Mouse (Mus musculus) spleen, adult 2 months (tissue): Measurements from ENCODE around the gene Gm9970. TPM values are rescaled to one million over a fixed set of nuclear protein-coding genes. Genes with fewer than 3 reads are reported as not detected.

Experiments used
- DNase-seq, 2 experiments: peaks; one replicate each; pipeline versions ENCODE4 v3.0.0 to v3.0.0-alpha.2; 2012 to 2021; ENCODE audit warnings: low spot score in 2 of 2, low read depth in 1 of 2
- H3K27ac ChIP-seq: fragments of 200-500 bp; 2 replicates; pipeline ENCODE4 v1.5.1; 2012; ENCODE audit warnings: low read length, inconsistent platforms; ENCODE audit not compliant: insufficient read depth
- H3K27me3 ChIP-seq: fragments of 200-500 bp; 2 replicates; pipeline ENCODE4 v1.6.1; 2012; ENCODE audit warnings: mild to moderate bottlenecking, moderate library complexity, low read length, inconsistent platforms; ENCODE audit not compliant: control insufficient read depth, insufficient read depth
- H3K36me3 ChIP-seq: fragments of 200-500 bp; 2 replicates; pipeline ENCODE4 v1.6.1; 2012; ENCODE audit warnings: mild to moderate bottlenecking, low read length, inconsistent platforms; ENCODE audit not compliant: control insufficient read depth, insufficient read depth
- H3K4me1 ChIP-seq: fragments of 200-500 bp; 2 replicates; pipeline ENCODE4 v1.6.1; 2011; ENCODE audit warnings: inconsistent platforms; ENCODE audit not compliant: control insufficient read depth, insufficient read depth, insufficient read length
- H3K4me3 ChIP-seq: fragments of 200-500 bp; 2 replicates; pipeline ENCODE4 v1.5.1; 2011; ENCODE audit warnings: mild to moderate bottlenecking, inconsistent platforms; ENCODE audit not compliant: insufficient read depth, insufficient read length; ENCODE audit errors: extremely low read depth
- CTCF ChIP-seq: fragments of 200-500 bp; IDR thresholded peaks from 2 replicates; pipeline ENCODE4 v1.5.1; 2011; ENCODE audit warnings: mild to moderate bottlenecking, inconsistent platforms; ENCODE audit not compliant: insufficient read depth, insufficient read length, insufficient replicate concordance; ENCODE audit errors: extremely low read depth
- POLR2A ChIP-seq: fragments of 200-500 bp; IDR thresholded peaks from 2 replicates; pipeline ENCODE4 v1.6.1; 2011; ENCODE audit warnings: low read depth, low read length, inconsistent platforms
- WGBS: fragments of 180-500 bp; shearing (Covaris S2); methylation state at CpG from one replicate; pipeline ENCODE4 v1.1.7; 2018; 5-methylcytosine and 5-hydroxymethylcytosine counted together
- polyA plus RNA-seq: library from polyadenylated mRNA; depleted of rRNA; stranded (reverse); fragments of >200 nt; gene quantifications from 2 replicates; pipeline ENCODE4 v1.2.3, GENCODE M21; 2012

The Gm9970 gene
- polyA plus RNA-seq, 1 experiment = 0.29 TPM

- DNase-seq = no peak
Observed at GRCm38 (mm10) chr5:31241522-31242034, 546 bp upstream of the Gm9970 start.

GRCm38 (mm10) chr5:31226641-31227040, 14.4 kb downstream of the Gm9970 start:
- TF ChIP-seq CTCF = no peak
- no peak for TF ChIP-seq POLR2A
- Histone ChIP-seq H3K27ac (no peak overlapping the region; the same call in 1 of the 2 replicates), H3K4me1 (no peaks in the 10 kb centered on the region; the same call in 1 of the 2 replicates), H3K27me3 (no peaks in the 10 kb centered on the region), H3K36me3 (no peaks in the 10 kb centered on the region), H3K4me3 (no peak overlapping the region)
- 58% methylated on average over 1 of the region's 1 CpGs for WGBS
- DNase-seq = no peak

More at GRCm38 (mm10) chr5:31241522-31242034, 546 bp upstream of the Gm9970 start:
- no peak for TF ChIP-seq CTCF
- TF ChIP-seq POLR2A = no peak
- H3K4me3 ChIP-seq = peak overlapping the region; percentile 88
- 0 out of 2 replicates have a peak, but pooled peaks cover 2% of the 10 kb centered on the region for H3K4me1 ChIP-seq
- under 1% methylated on average over 13 of the region's 13 CpGs for WGBS
- H3K36me3 ChIP-seq = peaks cover 19% of the 10 kb centered on the region
- H3K27ac ChIP-seq = peak overlapping the region; percentile 54
- no peaks in the 10 kb centered on the region for H3K27me3 ChIP-seq

- peaks cover 5% of the 10 kb centered on the region; the same call in 1 of the 2 replicates for H3K4me1 ChIP-seq
- 93% methylated on average over 9 of the region's 9 CpGs for WGBS
Observed at GRCm38 (mm10) chr5:31222696-31223095, 18.3 kb downstream of the Gm9970 start.

DNA sequence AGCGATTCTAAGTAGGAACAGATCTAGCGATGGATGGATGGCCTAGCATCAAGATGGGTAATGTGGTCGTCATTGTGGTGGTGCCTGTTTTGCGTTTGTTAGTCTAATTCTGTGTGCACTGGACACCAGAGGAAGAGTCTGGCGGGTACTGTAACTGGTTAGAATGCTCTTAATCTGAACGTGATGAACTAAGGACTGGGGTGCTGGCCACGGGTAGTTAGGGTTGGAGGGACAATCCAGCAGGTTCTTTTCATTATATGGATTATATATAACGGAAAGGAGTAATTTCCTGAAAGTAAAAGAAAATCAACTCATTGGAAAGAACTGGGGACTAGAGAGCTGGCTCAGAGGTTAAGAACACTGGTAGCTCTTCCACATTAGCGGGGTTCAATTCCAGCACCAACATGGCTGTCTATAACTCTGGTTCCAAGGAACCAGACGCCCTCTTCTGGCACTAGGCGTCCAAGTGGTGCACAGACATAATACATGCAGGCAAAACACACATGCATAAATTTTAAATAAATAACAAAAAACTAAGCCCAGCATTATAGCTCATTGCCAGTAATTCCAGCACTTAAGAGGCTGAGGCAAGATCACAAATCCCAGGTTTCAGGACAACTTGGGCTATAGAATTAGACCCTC, 19.6 kb downstream of the Gm9970 start:
- H3K4me1 ChIP-seq = peaks cover 8% of the 10 kb centered on the region
- 35% methylated on average over 11 of the region's 11 CpGs for WGBS
- H3K36me3 ChIP-seq = no peaks in the 10 kb centered on the region
- TF ChIP-seq POLR2A (no peak), CTCF (no peak)
- H3K27me3 ChIP-seq = no peaks in the 10 kb centered on the region
- H3K27ac ChIP-seq = peak overlapping the region; percentile 91
- peak in 1 of 2 experiments; percentile 13 for DNase-seq
- peak overlapping the region; percentile 95 for H3K4me3 ChIP-seq

More at GRCm38 (mm10) chr5:31222696-31223095, 18.3 kb downstream of the Gm9970 start:
- Histone ChIP-seq H3K27me3 (no peaks in the 10 kb centered on the region), H3K36me3 (no peaks in the 10 kb centered on the region), H3K4me3 (no peak overlapping the region), H3K27ac (no peak overlapping the region)
- DNase-seq = no peak
- TF ChIP-seq CTCF (no peak), POLR2A (no peak)

- WGBS = under 1% methylated on average over 61 of the region's 70 CpGs
- Histone ChIP-seq H3K4me3 (peak within 1 kb of the TSS; percentile 95), H3K4me1 (peaks cover 8% of the 10 kb centered on the region), H3K36me3 (no peaks in the 10 kb centered on the region), H3K27ac (peak within 1 kb of the TSS; percentile 93), H3K27me3 (no peaks in the 10 kb centered on the region)
- TF ChIP-seq POLR2A (peak; percentile 95), CTCF (no peak)
- DNase-seq = peak; percentile 88 to 97
Observed at GRCm38 (mm10) chr5:31220448-31221303, 20.4 kb downstream of the Gm9970 start, which contains the start of gene Ppm1g. TSS of gene Ppm1g (minus strand) at chr5:31220687.

DNA sequence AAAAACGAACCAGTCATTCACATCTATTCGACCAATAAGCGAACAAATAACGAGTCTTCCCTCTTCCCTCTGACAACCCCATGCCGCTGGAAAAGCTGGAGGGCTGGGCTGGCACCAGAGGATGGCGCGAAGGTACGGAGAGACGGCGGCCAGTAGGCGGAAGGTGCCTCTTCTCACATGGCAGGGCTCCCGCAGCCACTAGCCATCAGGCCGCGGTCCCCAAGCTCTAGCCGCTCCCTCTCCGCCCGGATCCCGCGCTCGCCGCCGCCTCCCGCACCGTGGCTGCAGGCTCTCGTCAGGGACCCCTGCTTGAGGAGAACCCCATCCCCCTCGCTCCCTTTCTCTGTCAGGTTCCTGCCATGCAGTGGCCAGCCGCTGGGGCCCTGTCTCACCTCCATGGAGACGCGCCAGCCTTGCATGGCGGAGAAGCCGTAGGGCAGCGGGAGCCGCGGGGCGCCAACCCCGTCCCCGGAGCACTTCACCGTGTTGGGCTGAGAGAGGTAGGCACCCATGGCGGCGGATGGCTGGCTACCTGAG, 21.1 kb downstream of the Gm9970 start:
- Histone ChIP-seq H3K4me1 (peaks cover 8% of the 10 kb centered on the region), H3K36me3 (no peaks in the 10 kb centered on the region), H3K27ac (peak overlapping the region; percentile 93), H3K27me3 (no peaks in the 10 kb centered on the region), H3K4me3 (peak overlapping the region; percentile 95)
- under 1% methylated on average over 40 of the region's 40 CpGs for WGBS
- TF ChIP-seq POLR2A (no peak), CTCF (no peak)
- no peak for DNase-seq
